Mouse (Mus musculus) adrenal gland, adult 18-20 months (tissue): ENCODE measurements around the gene Arpc3. TPM values are rescaled to one million over a fixed set of nuclear protein-coding genes. Genes with fewer than 3 reads are reported as not detected.

Source experiments
- total RNA-seq, 2 experiments: library from RNA; stranded (reverse); gene quantifications; 1 replicate in 1 of 2; 2 replicates in 1 of 2; pipeline ENCODE4 v1.2.3; 2021

Gene Arpc3
- total RNA-seq, 2 experiments from 2014 or later: 238 to 281 TPM

Other genes starting within 250 kb of the Arpc3 start
- 100 to 1,000 TPM; 142 to 147 TPM for gene Ppp1cc, start 233.6 kb upstream of the Arpc3 start, total RNA-seq
- gene Hvcn1, start 185.1 kb upstream of the Arpc3 start, total RNA-seq: 1 to 10 TPM; 1.8 to 8.5 TPM
- 10 to 100 TPM; 10.6 to 11.8 TPM for gene Tctn1, start 127.4 kb upstream of the Arpc3 start, total RNA-seq
- gene Pptc7, start 107.5 kb upstream of the Arpc3 start, total RNA-seq: 10 to 100 TPM; 56.1 to 70.7 TPM
- 1 to 10 TPM; 2.4 TPM for gene Rad9b, start 37.6 kb upstream of the Arpc3 start, total RNA-seq
- 100 to 1,000 TPM; 150 to 156 TPM for gene Vps29, start 37.5 kb upstream of the Arpc3 start, total RNA-seq
- 10 to 100 TPM; 29.7 to 34.9 TPM for gene Gpn3, start 20.0 kb upstream of the Arpc3 start, total RNA-seq
- gene Fam216a, start 19.5 kb upstream of the Arpc3 start, total RNA-seq: 10 to 100 TPM; 22.5 to 31.1 TPM
- gene Anapc7, start 29.8 kb downstream of the Arpc3 start, total RNA-seq: 10 to 100 TPM; 42.2 to 51.8 TPM
- 100 to 1,000 TPM; 198 to 199 TPM for gene Atp2a2, start 110.3 kb downstream of the Arpc3 start, total RNA-seq
- gene Ift81, start 222.6 kb downstream of the Arpc3 start, total RNA-seq: 10 to 100 TPM; 10.9 to 18.3 TPM